Mouse (Mus musculus) urinary bladder, postnatal 14 days (tissue): ENCODE results near the gene C5ar1.
A peak's percentile ranks its signal among the peaks of the same experiment; 100 is the strongest.

Experiments used
- DNase-seq: peaks from one replicate; pipeline ENCODE4 v3.0.0; 2021; ENCODE audit warnings: low spot score

C5ar1 gene

DNA sequence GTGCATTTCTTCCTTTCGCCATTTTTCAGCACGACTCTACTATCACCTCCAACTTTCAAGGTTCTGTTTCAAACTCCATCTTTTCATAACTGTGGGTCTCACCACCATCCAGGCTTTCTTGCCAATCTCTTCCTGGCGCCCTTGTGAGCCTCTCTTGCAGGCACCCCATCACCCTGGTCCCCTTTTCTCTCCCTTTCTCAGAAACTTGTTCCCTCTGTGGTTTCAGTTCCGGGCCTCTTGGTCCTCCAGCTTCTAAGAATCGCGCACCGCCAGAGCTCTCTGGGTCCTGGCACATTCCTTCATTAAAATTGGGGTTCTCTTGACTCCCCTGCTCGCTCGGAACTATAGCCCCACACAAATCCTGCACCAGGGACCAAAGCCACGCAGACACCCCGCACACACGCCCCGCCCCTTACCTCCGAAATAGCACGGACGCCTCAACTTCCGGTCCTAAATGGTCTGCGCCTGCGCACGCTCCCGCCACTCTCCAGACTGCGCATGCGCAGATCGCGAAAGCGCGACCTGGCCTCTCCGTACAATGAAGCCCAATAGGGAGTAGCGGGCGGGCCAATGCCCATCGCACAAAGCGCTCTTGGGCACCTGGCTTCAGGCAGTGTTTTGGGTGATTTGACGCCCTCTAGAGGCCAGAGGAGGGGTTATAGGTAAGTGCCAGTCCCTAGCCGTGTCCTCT, 37.6 kb downstream of the C5ar1 start, which contains the start of gene Dhx34:
Gene Dhx34 (minus strand): TSS at position 456 of the 691 bp plus-strand sequence.
- DNase-seq: peak; percentile 95

DNA sequence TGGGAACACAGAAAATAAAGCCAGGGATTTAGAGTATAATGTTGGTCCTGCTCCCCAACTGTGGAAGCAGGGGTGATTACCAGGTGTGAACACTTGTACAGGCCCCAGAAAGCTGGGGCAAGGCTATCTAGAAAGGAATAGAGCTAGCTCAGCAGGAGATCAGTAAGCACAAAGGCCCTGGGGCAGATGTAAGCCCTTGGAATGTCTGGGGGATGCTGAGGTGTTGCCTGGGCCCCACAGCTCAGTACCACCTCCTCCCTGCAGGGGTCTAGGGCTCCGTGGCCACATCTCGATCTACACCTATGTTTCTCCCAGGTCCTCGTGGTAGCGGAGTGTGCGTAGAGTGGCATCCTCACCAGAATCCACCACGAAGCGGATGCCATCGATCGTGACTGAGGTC, 45.4 kb downstream of the C5ar1 start:
- no peak for DNase-seq

DNA sequence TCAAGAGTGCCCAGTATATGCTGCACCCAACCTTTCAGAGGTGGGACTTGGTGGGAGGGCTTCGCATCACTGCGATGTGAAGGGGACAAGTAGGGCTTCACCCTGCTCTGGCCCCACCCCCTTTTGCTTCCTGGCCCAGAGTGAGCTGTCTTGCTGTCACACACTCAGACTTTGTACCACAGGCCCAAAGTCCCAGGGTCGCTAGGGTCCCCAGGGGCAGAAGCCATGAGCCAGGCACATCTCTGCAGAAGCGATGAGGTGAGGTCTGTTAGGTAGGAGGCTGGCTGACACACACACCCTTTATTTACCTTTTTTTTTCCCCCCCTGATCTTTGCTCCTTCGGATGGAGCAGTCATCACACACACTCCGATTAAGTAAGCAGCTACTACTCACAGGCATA, 46.1 kb downstream of the C5ar1 start:
- DNase-seq: no peak

DNA sequence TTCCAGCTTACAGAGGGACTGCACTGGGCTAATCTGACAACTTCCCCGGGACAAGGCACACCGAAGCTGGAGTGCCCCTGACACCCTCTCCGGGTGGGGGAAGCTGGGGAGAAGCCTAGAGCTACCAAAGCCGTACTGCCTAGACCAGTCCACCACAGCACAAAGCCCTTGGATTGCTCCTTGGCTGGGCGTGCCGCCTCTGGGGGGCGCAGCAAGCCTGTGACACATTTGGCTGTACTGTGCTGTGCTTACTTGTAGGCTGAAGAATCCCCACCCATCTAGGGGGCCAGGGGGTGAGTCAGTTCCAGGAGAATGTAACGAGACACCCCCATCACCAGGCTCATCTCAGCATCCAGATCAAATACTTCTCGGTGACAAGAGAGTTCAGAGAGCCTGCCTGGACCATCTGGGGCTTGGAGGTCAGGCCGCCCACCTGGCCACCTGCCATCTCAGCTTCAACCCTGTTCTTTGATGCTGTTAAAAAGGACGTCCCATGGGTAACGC, 48.4 kb downstream of the C5ar1 start:
- DNase-seq: peak; percentile 53

DNA sequence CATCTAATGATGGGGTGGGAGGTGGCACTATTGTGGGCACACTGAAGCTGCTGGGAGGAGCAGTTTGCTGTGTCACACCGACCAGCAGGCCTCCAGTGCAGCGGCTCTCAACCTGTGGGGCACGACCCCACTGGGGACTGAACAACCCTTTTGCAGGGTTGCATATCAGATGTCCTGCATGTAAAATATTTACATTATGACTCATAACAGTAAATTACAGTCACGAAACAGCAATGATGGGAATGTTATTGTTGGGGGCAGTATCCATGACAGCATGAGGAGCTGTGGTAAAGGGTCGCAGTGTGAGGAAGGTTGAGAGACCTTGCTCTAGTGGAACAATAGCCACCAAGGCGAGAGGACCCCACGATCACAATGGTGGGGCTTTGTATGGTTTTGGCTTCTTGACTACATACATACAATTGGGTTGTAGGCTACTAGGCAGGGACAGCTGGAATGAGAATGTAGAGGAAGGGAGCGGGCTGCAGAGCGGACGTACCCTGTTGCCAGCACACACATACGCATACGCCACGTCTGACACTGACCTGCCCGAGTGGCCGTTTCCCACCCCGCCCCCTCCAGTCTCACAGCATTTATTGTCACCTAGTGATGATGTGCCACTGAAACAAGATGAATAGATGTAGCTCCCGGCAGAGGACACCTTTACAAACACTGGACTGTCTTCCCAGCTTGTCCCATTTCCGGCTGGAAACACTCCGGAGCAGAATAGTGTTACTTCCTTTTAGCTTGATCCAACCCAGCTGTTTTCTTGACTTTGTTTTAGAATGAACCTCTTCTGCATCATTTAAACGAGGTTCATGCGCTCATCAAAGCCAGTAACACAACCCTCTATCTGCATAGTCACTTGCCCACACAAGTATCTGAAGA, 50.3 kb downstream of the C5ar1 start:
- DNase-seq: no peak

DNA sequence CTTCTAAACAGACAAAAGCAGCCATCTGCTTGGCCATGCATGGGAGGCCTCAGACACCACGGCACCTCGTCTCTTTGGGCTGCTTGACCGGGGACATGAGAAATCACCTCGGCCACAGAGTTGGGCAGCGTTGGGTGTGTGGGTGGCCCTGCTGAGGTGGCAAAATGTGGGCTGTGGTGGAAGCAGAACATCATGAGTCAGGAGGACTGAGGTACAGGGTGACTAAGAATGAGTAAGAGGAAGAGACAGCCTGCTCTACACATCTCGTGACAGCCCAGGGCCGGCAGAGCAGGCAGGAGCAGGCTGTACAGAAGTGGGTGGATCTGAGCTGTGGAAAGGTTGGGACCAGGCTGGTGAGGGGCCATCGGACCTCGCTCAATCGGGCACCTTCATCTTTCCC, 51.8 kb downstream of the C5ar1 start:
- DNase-seq: peak; percentile 54

DNA sequence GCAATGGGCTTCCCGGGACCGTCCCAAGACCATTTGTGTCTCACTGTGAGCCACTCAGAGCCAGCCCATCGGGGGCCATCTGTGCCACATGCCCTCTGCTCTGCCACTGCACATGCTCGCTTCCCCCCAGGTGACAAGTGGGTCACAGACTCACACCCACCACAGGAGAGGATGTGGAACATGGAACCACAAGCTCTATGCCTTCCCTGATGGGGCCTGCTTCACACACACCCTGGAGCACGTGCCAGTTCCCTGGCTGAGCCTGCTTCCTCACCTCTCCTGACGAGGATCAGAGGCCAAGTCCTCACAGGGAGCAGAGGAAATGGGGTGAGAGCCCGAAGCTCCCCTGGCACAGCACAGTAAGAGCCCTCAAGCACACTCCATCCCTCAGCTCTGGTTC, 52.3 kb downstream of the C5ar1 start:
- no peak for DNase-seq

DNA sequence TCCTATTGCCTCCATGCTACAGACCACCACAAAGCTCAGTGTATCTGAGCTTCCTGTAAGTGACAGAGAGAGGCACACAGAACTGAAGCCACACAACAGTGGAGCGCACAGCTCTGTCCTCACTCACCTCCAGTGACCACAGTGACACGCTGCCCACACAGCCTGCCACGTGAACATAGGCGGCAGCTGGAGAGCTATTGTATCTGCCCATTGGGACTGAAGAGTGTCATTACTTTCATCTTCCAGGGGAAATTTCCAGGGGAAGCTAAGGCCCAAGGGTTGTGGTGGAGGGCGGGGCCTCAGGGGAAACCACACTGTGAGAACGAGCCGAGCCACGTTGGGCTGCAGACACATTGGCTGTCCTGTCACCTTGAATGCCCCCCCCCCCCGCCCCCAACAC, 54.5 kb downstream of the C5ar1 start:
- no peak for DNase-seq

DNA sequence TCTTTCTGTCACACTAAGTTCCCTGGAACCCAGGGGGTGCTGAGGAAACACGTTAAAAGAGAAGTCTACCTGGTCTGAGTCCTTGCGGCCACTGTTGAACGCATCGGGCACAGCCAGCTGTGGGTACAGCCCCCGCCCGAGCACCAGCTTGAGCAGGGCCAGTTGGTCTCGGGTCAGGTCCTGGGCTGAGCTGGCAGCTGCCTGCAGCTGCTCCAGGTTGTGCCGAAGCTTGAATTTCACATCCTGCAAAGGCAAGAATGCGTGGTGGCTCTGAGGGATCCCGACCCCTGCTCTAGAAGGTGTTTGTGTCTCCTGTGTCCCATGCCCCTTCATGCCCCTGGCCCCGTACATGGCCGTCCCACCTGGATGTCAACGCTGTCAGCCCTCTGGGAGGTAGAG, 55.8 kb downstream of the C5ar1 start:
- no peak for DNase-seq

DNA sequence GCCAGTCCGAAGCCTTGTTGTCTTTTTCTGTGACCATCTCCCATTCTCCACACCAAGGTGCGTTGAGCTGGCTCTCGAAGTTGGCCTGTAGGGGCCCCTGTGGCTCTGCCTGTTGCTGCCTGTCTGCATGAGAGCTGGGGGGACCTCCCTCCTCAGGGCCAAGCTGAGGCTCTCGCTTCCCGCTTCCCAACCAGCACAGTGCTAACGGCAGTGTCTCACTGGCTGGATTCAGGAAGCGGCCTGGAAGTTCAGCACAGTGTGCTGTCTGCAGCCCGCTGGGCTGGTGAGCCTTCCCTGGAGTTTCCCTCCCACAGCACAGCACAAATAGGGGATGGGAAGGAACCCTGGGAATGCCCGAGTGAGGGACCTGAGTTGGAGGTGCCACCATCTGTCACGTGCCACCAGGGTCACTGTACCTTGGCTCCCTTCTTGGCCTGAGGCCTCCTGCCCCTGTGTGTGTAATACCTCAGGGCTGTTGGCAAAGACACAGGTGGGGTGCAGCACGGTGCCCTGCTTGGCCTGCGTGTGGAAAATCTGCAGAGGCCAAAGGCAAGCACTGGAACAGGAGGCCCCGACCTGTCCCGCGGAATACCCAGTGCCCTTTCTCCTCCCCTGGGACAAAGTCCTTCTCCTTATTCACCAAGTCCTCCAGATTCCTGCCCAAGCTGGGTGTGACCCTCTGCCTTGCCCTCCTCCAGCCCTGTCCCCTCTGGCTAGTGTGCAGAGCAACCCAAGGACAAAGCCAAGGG, 56.4 kb downstream of the C5ar1 start:
- no peak for DNase-seq

DNA sequence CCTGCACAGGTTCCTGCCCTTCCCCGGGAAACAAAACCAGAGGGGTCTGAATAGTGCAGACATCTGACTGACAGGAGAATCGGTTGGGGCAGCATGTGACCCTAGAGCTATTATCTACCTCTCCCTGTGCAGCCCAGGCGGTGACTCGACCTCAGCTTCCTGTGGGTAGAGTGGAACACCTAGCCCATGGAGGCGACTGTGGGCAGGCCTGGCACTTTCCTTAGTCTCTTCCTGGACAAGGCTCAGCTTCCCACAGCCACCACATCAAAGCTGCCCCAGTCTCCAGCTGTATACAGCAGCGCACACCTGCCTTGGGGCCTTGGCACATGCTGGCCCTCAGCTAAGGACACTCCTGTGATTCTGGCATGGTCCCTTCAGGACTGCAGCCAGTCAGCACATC, 58.2 kb downstream of the C5ar1 start:
- DNase-seq: no peak

DNA sequence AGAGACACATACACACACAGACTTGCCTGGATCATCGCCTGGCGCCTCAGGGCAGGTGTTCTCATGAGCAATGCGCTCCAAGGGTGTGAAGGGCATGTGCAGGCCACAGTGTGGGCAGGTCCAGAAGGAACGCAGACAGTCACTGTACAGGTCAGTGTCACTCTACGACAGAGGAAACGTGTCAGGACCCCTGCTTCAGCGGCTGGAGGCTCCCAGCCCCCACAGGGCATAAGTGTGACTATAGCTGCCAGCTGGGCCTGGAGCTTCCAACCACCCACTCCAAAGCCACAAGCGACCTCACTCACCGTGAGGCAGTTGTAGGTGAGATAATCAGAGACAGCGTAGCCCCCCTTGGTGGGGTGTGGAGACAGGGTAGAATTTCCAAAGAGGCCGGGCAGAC, 60.8 kb downstream of the C5ar1 start:
- no peak for DNase-seq

DNA sequence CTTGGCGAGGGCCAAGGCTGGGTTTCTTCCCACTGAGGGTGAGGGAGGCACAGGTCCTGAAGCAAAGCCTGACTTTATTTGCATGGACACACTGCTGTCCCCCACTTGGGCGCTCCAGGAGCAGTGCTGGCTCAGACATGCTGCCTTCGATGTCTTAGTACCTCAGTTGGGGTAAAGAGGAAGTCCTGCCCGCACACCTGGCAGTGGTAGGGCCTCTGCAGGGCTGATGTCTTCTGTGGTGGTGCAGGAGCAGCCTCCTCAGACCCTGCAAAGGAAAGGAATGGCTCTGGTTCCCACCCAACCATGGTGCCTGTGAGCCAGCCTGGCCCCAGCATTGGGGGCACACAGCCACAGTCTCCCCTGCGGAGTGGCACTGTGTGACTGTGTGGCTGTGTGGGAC, 62.2 kb downstream of the C5ar1 start:
- DNase-seq: no peak
